Mouse (Mus musculus): ENCODE measurements around the gene Rock2. TPM values are rescaled to one million over a fixed set of nuclear protein-coding genes. Genes with fewer than 3 reads are reported as not detected.

The Rock2 gene
- total RNA-seq, 2 experiments from 2014 or later, result 91.6 to 95.2 TPM

GRCm38 (mm10) chr12:16869870-16870404 lies 24.8 kb upstream of the Rock2 start:
- intact Hi-C loops (cut with DNase I), result no loop called here
- no peak for DNase-seq (ENCODE audit: low spot score in 2 of 2)

GRCm38 (mm10) chr12:16870405-16871068 lies 24.2 kb upstream of the Rock2 start:
- intact Hi-C loops (cut with DNase I), result no loop called here
- no peak for DNase-seq (ENCODE audit: low spot score in 2 of 2)

- DNase-seq (ENCODE audit: low spot score in 2 of 2), result no peak
- intact Hi-C loops (cut with DNase I), result no loop called here
These were observed 22.7 kb upstream of the Rock2 start for GRCm38 (mm10) chr12:16872006-16872405.

- no peak for DNase-seq (ENCODE audit: low spot score in 2 of 2)
- intact Hi-C loops (cut with DNase I), result no loop called here
These were observed 21.7 kb upstream of the Rock2 start for GRCm38 (mm10) chr12:16872926-16873464.

- DNase-seq (ENCODE audit: low spot score in 2 of 2), result no peak
- intact Hi-C loops (cut with DNase I), result no loop called here
These were observed 21.1 kb upstream of the Rock2 start for GRCm38 (mm10) chr12:16873549-16873948.

- intact Hi-C loops (cut with DNase I), result no loop called here
These were observed 20.6 kb upstream of the Rock2 start for GRCm38 (mm10) chr12:16874086-16874485.

GRCm38 (mm10) chr12:16875269-16875668 lies 19.4 kb upstream of the Rock2 start:
- intact Hi-C loops (cut with DNase I), result no loop called here
- no peak for DNase-seq (ENCODE audit: low spot score in 2 of 2)

More at GRCm38 (mm10) chr12:16874086-16874485, 20.6 kb upstream of the Rock2 start:
- no peak for DNase-seq (ENCODE audit: low spot score in 2 of 2)

GRCm38 (mm10) chr12:16875678-16876077 lies 19.0 kb upstream of the Rock2 start:
- DNase-seq (ENCODE audit: low spot score in 2 of 2), result no peak
- intact Hi-C loops (cut with DNase I), result no loop called here

- no peak for DNase-seq (ENCODE audit: low spot score in 2 of 2)
- intact Hi-C loops (cut with DNase I), result no loop called here
These were observed 18.0 kb upstream of the Rock2 start for GRCm38 (mm10) chr12:16876667-16877066.

GRCm38 (mm10) chr12:16877141-16877540 lies 17.6 kb upstream of the Rock2 start:
- intact Hi-C loops (cut with DNase I), result no loop called here
- DNase-seq (ENCODE audit: low spot score in 2 of 2), result no peak

- intact Hi-C loops (cut with DNase I), result no loop called here
- no peak for DNase-seq (ENCODE audit: low spot score in 2 of 2)
These were observed 17.0 kb upstream of the Rock2 start for GRCm38 (mm10) chr12:16877679-16878078.

GRCm38 (mm10) chr12:16879369-16879768 lies 15.3 kb upstream of the Rock2 start:
- intact Hi-C loops (cut with DNase I), result no loop called here
- no peak for DNase-seq (ENCODE audit: low spot score in 2 of 2)

GRCm38 (mm10) chr12:16880077-16880476 lies 14.6 kb upstream of the Rock2 start:
- no peak for DNase-seq (ENCODE audit: low spot score in 2 of 2)
- intact Hi-C loops (cut with DNase I), result no loop called here

GRCm38 (mm10) chr12:16882442-16882841 lies 12.3 kb upstream of the Rock2 start:
- intact Hi-C loops (cut with DNase I), result no loop called here
- DNase-seq (ENCODE audit: low spot score in 2 of 2), result no peak

GRCm38 (mm10) chr12:16883111-16883510 lies 11.6 kb upstream of the Rock2 start:
- intact Hi-C loops (cut with DNase I), result no loop called here
- no peak for DNase-seq (ENCODE audit: low spot score in 2 of 2)

GRCm38 (mm10) chr12:16884534-16884933 lies 10.2 kb upstream of the Rock2 start:
- intact Hi-C loops (cut with DNase I), result no loop called here
- DNase-seq (ENCODE audit: low spot score in 2 of 2), result no peak

GRCm38 (mm10) chr12:16886354-16886753 lies 8.3 kb upstream of the Rock2 start:
- no peak for DNase-seq (ENCODE audit: low spot score in 2 of 2)
- intact Hi-C loops (cut with DNase I), result no loop called here

- DNase-seq (ENCODE audit: low spot score in 2 of 2), result no peak
- intact Hi-C loops (cut with DNase I), result loop anchor here (5.0 kb wide), 1 partner anchor 76 kb away; no protein-coding TSS in a partner anchor
These were observed 1.7 kb upstream of the Rock2 start for GRCm38 (mm10) chr12:16893039-16893438.

- DNase-seq (ENCODE audit: low spot score in 2 of 2), result no peak
- intact Hi-C loops (cut with DNase I), result loop anchor here (5.0 kb wide), 1 partner anchor 77 kb away; no protein-coding TSS in a partner anchor
These were observed 869 bp upstream of the Rock2 start for GRCm38 (mm10) chr12:16893656-16894395.

GRCm38 (mm10) chr12:16895221-16895928 lies 680 bp downstream of the Rock2 start:
- intact Hi-C loops (cut with DNase I), result loop anchor here (5.0 kb wide), 1 partner anchor 58 kb away; no protein-coding TSS in a partner anchor
- no peak for DNase-seq (ENCODE audit: low spot score in 2 of 2)
